Mouse (Mus musculus): ENCODE results near the gene Tma7. TPM values are rescaled to one million over a fixed set of nuclear protein-coding genes. Genes with fewer than 3 reads are reported as not detected.

Tma7 gene
- polyA plus RNA-seq, 1 experiment from 2014 or later: 729 TPM

DNA sequence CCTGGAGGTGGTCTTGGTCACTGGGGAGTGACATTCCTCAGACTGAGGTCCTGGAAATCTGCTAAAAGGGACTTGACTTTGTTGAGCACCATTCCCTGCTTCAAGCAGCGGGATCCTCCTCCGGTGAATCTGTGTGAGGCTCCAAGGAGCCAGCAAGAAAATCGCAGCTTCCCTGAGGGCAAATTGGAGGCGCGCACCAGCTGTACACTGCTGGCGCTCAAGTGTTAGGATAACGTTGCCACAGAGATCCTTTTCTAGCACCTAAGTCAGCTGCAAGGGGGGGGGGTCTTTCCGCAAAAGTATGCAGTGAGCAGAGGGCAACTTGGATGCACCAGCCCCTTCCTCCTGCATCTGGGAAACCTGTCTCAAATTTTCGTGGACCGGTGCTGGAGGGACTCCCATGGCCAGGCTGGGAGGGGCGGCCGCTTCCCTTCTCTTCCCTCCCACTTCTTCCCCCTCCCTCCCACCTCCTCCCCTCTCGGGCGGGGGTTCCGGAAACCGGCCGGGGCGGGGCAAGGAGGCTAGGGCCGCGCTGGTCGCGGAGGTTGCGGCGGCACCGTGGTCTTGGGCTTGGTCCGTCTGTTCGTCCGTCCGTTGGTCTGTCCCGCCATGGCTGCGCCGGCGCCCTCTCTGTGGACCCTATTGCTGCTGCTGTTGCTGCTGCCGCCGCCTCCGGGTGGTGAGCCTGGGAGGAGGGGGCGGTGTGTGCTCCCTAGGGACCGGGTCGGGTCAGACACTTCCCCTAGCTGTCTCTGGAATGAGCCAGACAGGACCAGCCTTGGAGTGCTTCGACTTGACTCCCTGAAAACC is 44.1 kb downstream of the Tma7 start, which contains the start of gene Shisa5:
Shisa5 (plus strand) TSS at position 480 of the 810 bp plus-strand sequence.
- Histone ChIP-seq H3K27ac (replicated peaks) (no peak within 1 kb of the TSS; the same call in 1 of the 2 replicates), H3K9ac (replicated peaks) (peak within 1 kb of the TSS; percentile 76), H3K4me1 (peaks cover 13% of the 10 kb centered on the region), H3K36me3 (no peaks in the 10 kb centered on the region), H3K27me3 (0 out of 2 replicates have a peak, but pooled peaks cover 9% of the 10 kb centered on the region), H3K4me3 (peak within 1 kb of the TSS; percentile 69), H3K9me3 (no peaks in the 10 kb centered on the region), H3K4me2 (replicated peaks) (peak within 1 kb of the TSS; percentile 89)
- ATAC-seq (ENCODE audit: low FRiP score, low read depth): peak; percentile 82
- WGBS: 1% methylated on average over 39 of the region's 40 CpGs

DNA sequence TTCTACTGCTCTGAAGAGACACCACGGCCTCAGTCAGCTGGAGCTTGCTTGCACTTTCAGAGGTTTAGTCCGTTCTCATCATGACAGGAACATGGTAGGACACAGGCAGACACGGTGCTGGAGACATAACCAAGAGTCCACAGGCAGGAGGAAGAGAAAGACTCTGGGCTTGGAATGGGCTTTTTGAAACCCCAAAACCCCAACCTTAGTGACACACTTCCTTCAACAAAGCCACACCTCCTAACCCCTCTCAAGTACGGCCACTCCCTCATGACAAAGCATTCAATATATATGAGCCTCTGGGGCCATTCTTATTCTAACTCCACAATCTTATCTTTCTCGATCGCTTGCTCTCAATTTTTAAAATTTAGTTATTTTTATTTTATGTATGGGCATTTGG is 50.0 kb downstream of the Tma7 start:
- Histone ChIP-seq H3K9me3 (no peaks in the 10 kb centered on the region), H3K27ac (replicated peaks) (no peak overlapping the region), H3K27me3 (no peaks in the 10 kb centered on the region), H3K4me3 (no peak overlapping the region), H3K4me1 (no peaks in the 10 kb centered on the region), H3K9ac (replicated peaks) (no peak overlapping the region), H3K4me2 (replicated peaks) (no peak overlapping the region), H3K36me3 (peaks cover 9% of the 10 kb centered on the region; the same call in 1 of the 2 replicates)
- WGBS: 88% methylated on average over 6 of the region's 6 CpGs
- no peak for ATAC-seq (ENCODE audit: low FRiP score, low read depth)

DNA sequence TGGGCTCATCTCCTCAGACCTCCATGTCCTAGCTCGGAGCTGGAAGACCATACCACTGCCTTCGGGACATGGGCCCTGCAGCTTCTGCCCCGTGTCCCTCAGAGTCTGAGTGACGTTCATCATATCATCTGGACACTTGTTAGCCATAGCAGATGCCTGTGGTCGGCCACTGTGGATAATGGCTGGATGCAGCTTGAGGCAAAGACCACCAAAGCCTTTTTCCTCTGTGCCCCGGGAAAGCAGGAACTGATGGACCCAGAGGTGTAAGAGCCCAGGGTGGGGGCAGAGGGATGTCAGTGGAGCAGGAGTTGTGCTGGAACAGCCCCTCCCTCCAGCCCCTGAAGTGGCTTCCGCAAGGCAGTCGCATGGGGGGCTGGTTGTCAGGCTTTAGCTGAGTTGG is 50.7 kb downstream of the Tma7 start:
- ATAC-seq (ENCODE audit: low FRiP score, low read depth): no peak
- Histone ChIP-seq H3K4me1 (no peaks in the 10 kb centered on the region), H3K36me3 (peaks cover 9% of the 10 kb centered on the region; the same call in 1 of the 2 replicates), H3K9me3 (no peaks in the 10 kb centered on the region), H3K4me3 (no peak overlapping the region), H3K27ac (replicated peaks) (no peak overlapping the region), H3K4me2 (replicated peaks) (no peak overlapping the region), H3K9ac (replicated peaks) (no peak overlapping the region), H3K27me3 (no peaks in the 10 kb centered on the region)
- 88% methylated on average over 8 of the region's 8 CpGs for WGBS

DNA sequence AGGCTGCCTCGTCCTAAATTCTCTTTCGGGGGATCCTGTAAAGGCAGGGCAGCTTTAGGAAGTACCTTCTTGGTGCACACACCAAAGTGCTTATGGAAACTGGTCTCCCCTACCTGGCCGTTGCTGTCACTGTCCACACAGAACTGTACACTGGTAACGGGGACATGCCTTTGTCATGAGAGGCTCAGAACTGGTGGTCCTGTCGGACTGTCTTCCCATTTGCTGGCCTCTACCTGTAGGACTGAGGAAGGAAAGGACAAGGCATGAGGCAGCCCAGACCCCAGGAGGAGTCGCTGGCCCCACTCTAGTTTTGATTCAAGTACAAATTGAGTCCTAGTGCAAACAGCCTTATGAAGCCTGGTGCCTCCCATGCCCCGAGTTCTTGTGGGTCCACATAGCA is 51.4 kb downstream of the Tma7 start:
- Histone ChIP-seq H3K4me1 (no peaks in the 10 kb centered on the region), H3K27me3 (no peaks in the 10 kb centered on the region), H3K9ac (replicated peaks) (no peak overlapping the region), H3K9me3 (no peaks in the 10 kb centered on the region), H3K4me2 (replicated peaks) (no peak overlapping the region), H3K27ac (replicated peaks) (no peak overlapping the region), H3K4me3 (no peak overlapping the region), H3K36me3 (peaks cover 9% of the 10 kb centered on the region; the same call in 1 of the 2 replicates)
- 91% methylated on average over 7 of the region's 7 CpGs for WGBS
- no peak for ATAC-seq (ENCODE audit: low FRiP score, low read depth)

DNA sequence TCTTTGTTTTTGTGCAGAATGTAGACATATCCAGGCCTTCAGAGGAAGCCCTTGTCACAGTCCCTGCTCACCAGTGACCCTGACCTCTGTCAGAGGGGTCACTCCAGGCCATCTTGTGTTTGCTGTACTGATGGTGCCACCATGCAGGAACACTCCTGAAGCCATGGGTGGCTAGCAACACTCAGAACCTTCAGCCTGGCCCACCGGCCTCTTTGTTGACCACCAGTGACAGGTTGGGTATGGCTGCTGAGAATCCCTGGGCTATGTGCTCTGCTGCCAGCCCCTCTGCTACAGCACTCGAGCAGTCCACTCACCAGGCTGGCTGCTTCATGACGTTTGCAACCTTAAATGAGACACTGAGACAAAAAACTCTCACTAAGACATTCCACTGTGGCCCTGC is 52.1 kb downstream of the Tma7 start:
- H3K4me2 ChIP-seq (replicated peaks): no peak overlapping the region
- H3K4me1 ChIP-seq: no peaks in the 10 kb centered on the region
- ATAC-seq (ENCODE audit: low FRiP score, low read depth): no peak
- H3K4me3 ChIP-seq: no peak overlapping the region
- WGBS: 68% methylated on average over 3 of the region's 3 CpGs
- H3K9me3 ChIP-seq: no peaks in the 10 kb centered on the region
- no peak overlapping the region for H3K27ac ChIP-seq (replicated peaks)
- H3K36me3 ChIP-seq: peaks cover 9% of the 10 kb centered on the region; the same call in 1 of the 2 replicates
- no peak overlapping the region for H3K9ac ChIP-seq (replicated peaks)
- no peaks in the 10 kb centered on the region for H3K27me3 ChIP-seq

DNA sequence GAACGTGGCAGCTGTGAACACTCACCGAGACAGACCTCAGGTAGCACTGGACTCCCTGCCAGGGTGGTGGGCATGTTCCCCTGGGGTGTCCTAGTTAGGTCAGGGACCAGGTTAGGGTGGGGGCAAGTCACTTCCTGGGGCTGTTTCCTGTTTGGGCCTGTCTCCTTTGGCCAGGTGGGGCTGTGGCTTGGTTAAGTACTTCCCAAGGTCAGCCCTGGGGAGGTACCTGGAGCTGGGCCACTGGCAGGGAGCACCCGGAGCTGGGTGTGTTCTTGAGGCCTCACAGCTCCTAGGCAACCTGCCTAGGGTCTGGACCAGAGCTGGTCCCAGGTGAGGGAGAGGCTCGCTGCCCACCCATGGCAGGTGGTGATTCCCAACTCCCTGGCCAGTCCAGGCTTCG is 53.5 kb downstream of the Tma7 start:
- no peak overlapping the region for H3K4me2 ChIP-seq (replicated peaks)
- ATAC-seq (ENCODE audit: low FRiP score, low read depth): no peak
- peaks cover 9% of the 10 kb centered on the region; the same call in 1 of the 2 replicates for H3K36me3 ChIP-seq
- no peaks in the 10 kb centered on the region for H3K9me3 ChIP-seq
- no peak overlapping the region for H3K4me3 ChIP-seq
- no peaks in the 10 kb centered on the region for H3K27me3 ChIP-seq
- H3K9ac ChIP-seq (replicated peaks): no peak overlapping the region
- H3K27ac ChIP-seq (replicated peaks): no peak overlapping the region
- no peaks in the 10 kb centered on the region for H3K4me1 ChIP-seq
- WGBS: 72% methylated on average over 5 of the region's 5 CpGs

DNA sequence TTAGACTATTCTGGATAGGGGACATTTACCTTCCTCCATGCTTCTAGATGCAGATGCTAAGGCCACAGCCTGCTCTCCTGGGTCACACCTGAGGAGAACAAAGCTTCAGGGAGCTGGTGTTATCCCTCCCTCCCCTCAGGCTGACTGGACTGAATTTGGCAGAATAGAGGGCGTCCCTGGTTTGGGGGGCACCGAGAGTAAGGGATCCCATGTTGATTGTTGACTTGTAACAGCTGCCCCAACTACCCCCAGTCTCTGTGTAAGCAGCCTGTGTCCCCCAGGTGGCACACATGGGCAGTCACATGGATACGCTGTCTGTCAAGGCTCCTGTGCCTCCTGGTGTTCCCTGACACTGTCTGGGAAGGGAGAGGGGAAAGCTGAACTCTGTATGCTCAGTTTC is 54.0 kb downstream of the Tma7 start:
- Histone ChIP-seq H3K27me3 (no peaks in the 10 kb centered on the region), H3K36me3 (peaks cover 9% of the 10 kb centered on the region; the same call in 1 of the 2 replicates), H3K9ac (replicated peaks) (no peak overlapping the region), H3K4me3 (no peak overlapping the region), H3K4me2 (replicated peaks) (no peak overlapping the region), H3K9me3 (no peaks in the 10 kb centered on the region), H3K4me1 (no peaks in the 10 kb centered on the region), H3K27ac (replicated peaks) (no peak overlapping the region)
- no peak for ATAC-seq (ENCODE audit: low FRiP score, low read depth)
- 85% methylated on average over 3 of the region's 3 CpGs for WGBS

DNA sequence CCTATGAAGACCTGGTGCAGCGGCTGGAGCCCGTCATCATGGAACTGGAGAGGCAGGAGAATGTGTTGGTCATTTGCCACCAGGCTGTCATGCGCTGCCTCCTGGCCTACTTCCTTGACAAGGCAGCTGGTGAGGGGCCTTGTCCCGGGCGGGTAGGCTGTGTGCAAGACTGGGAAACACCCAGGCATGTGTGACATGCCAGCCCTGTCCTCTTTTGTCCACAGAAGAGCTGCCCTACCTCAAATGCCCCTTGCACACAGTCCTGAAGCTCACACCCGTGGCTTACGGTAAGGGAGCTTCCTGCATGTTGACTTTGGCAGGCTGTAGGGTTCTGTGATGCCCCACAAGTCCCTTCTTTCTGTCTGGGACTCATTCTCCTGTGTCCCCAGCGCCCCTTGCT is 54.9 kb downstream of the Tma7 start:
- Histone ChIP-seq H3K4me1 (no peaks in the 10 kb centered on the region), H3K27ac (replicated peaks) (no peak overlapping the region), H3K4me2 (replicated peaks) (no peak overlapping the region), H3K36me3 (peaks cover 9% of the 10 kb centered on the region; the same call in 1 of the 2 replicates), H3K4me3 (no peak overlapping the region), H3K9me3 (no peaks in the 10 kb centered on the region), H3K9ac (replicated peaks) (no peak overlapping the region), H3K27me3 (no peaks in the 10 kb centered on the region)
- no peak for ATAC-seq (ENCODE audit: low FRiP score, low read depth)
- WGBS: 87% methylated on average over 8 of the region's 8 CpGs

Other genes starting within 250 kb of the Tma7 start
- gene Slc26a6, start 229.3 kb downstream of the Tma7 start, polyA plus RNA-seq (2016; fragmentation: Nextera tagmentation; extraction: Ambion mirVana): 10.2 and 10.5 TPM in 2 replicates
- not detected in 2 replicates for gene Tmem89, start 168.0 kb downstream of the Tma7 start, polyA plus RNA-seq (2016; fragmentation: Nextera tagmentation; extraction: Ambion mirVana)
- 357 and 375 TPM in 2 replicates for gene Uqcrc1, start 146.0 kb downstream of the Tma7 start, polyA plus RNA-seq (2016; fragmentation: Nextera tagmentation; extraction: Ambion mirVana)
- 1.1 and 3.6 TPM in 2 replicates for gene Col7a1, start 129.0 kb downstream of the Tma7 start, polyA plus RNA-seq (2016; fragmentation: Nextera tagmentation; extraction: Ambion mirVana)
- not detected in 2 replicates for gene Ucn2, start 96.6 kb downstream of the Tma7 start, polyA plus RNA-seq (2016; fragmentation: Nextera tagmentation; extraction: Ambion mirVana)
- gene Pfkfb4, start 90.8 kb downstream of the Tma7 start, polyA plus RNA-seq (2016; fragmentation: Nextera tagmentation; extraction: Ambion mirVana): 18.5 and 20.2 TPM in 2 replicates
- gene Shisa5, start 44.0 kb downstream of the Tma7 start, polyA plus RNA-seq (2016; fragmentation: Nextera tagmentation; extraction: Ambion mirVana): 38.3 and 42.4 TPM in 2 replicates
- 11.5 TPM in 2 replicates for gene Trex1, start 22.9 kb downstream of the Tma7 start, polyA plus RNA-seq (2016; fragmentation: Nextera tagmentation; extraction: Ambion mirVana)
- 31.3 and 32.0 TPM in 2 replicates for gene Atrip, start 8.5 kb downstream of the Tma7 start, polyA plus RNA-seq (2016; fragmentation: Nextera tagmentation; extraction: Ambion mirVana)
- 12.9 and 15.7 TPM in 2 replicates for gene Ccdc51, start 94 bp downstream of the Tma7 start, polyA plus RNA-seq (2016; fragmentation: Nextera tagmentation; extraction: Ambion mirVana)
- gene Plxnb1, start 12.8 kb upstream of the Tma7 start, polyA plus RNA-seq (2016; fragmentation: Nextera tagmentation; extraction: Ambion mirVana): 43.7 and 49.7 TPM in 2 replicates
- gene Fbxw21, start 79.5 kb upstream of the Tma7 start, polyA plus RNA-seq (2016; fragmentation: Nextera tagmentation; extraction: Ambion mirVana): not detected in 2 replicates
- gene Fbxw13, start 113.4 kb upstream of the Tma7 start, polyA plus RNA-seq (2016; fragmentation: Nextera tagmentation; extraction: Ambion mirVana): not detected in 2 replicates
- not detected in 2 replicates for gene Fbxw20, start 152.2 kb upstream of the Tma7 start, polyA plus RNA-seq (2016; fragmentation: Nextera tagmentation; extraction: Ambion mirVana)
- gene Fbxw14, start 205.1 kb upstream of the Tma7 start, polyA plus RNA-seq (2016; fragmentation: Nextera tagmentation; extraction: Ambion mirVana): not detected in 2 replicates

Data from midbrain, embryonic 12.5 days (tissue).